Mouse (Mus musculus): ENCODE results near the gene Olfr49. TPM values are rescaled to one million over a fixed set of nuclear protein-coding genes. Genes with fewer than 3 reads are reported as not detected.
A peak's percentile ranks its signal among the peaks of the same experiment; 100 is the strongest.
"Not testable (repeated sequence)": the region's sequence is repeated elsewhere in the genome, so short reads cannot be mapped to it uniquely, and the experiment has no call there.

The Olfr49 gene
- polyA plus RNA-seq, 1 experiment from 2014 or later = not detected

- peaks cover 2% of the 10 kb centered on the region; the same call in 1 of the 2 replicates for H3K4me1 ChIP-seq (ENCODE audit: control insufficient read depth, insufficient read depth, low read length)
- ATAC-seq (replicated peaks; ENCODE audit: insufficient number of reproducible peaks, low FRiP score, low TSS enrichment, low read depth) (no peak), DNase-seq (ENCODE audit: low spot score) (no peak)
- H3K4me3 ChIP-seq (ENCODE audit: low read depth, low read length) = no peak overlapping the region
- H3K9me3 ChIP-seq (replicated peaks; ENCODE audit: control insufficient read depth, low read length) = no peaks in the 10 kb centered on the region
- H3K27ac ChIP-seq (replicated peaks; ENCODE audit: low read depth, low read length) = no peak overlapping the region
- H3K9ac ChIP-seq (replicated peaks; ENCODE audit: low read length) = no peak overlapping the region
- WGBS = 77% methylated on average over 16 of the region's 16 CpGs
- H3K27me3 ChIP-seq (ENCODE audit: control insufficient read depth, insufficient read depth, low read length) = no peaks in the 10 kb centered on the region
- H3K4me2 ChIP-seq (ENCODE audit: low read depth, low read length) = no peak overlapping the region
- no peaks in the 10 kb centered on the region for H3K36me3 ChIP-seq (replicated peaks; ENCODE audit: control insufficient read depth, insufficient read depth, low read depth, low read length)
These were observed 51.1 kb downstream of the Olfr49 start for GRCm38 (mm10) chr14:54233559-54234143.

- no peak for ATAC-seq (replicated peaks; ENCODE audit: insufficient number of reproducible peaks, low FRiP score, low TSS enrichment, low read depth)
- DNase-seq (ENCODE audit: low spot score) = no peak
- Histone ChIP-seq H3K4me3 (ENCODE audit: low read depth, low read length) (no peak overlapping the region), H3K4me2 (ENCODE audit: low read depth, low read length) (no peak overlapping the region), H3K9me3 (replicated peaks; ENCODE audit: control insufficient read depth, low read length) (no peaks in the 10 kb centered on the region), H3K36me3 (replicated peaks; ENCODE audit: control insufficient read depth, insufficient read depth, low read depth, low read length) (no peaks in the 10 kb centered on the region), H3K27ac (replicated peaks; ENCODE audit: low read depth, low read length) (no peak overlapping the region), H3K27me3 (ENCODE audit: control insufficient read depth, insufficient read depth, low read length) (no peaks in the 10 kb centered on the region), H3K9ac (replicated peaks; ENCODE audit: low read length) (no peak overlapping the region), H3K4me1 (ENCODE audit: control insufficient read depth, insufficient read depth, low read length) (peaks cover 2% of the 10 kb centered on the region; the same call in 1 of the 2 replicates)
- WGBS = 34% methylated on average over 9 of the region's 9 CpGs
These were observed 51.8 kb downstream of the Olfr49 start for GRCm38 (mm10) chr14:54232811-54233558.

- WGBS = 84% methylated on average over 9 of the region's 9 CpGs
- H3K9me3 ChIP-seq (replicated peaks; ENCODE audit: control insufficient read depth, low read length) = no peaks in the 10 kb centered on the region
- no peaks in the 10 kb centered on the region for H3K27me3 ChIP-seq (ENCODE audit: control insufficient read depth, insufficient read depth, low read length)
- H3K27ac ChIP-seq (replicated peaks; ENCODE audit: low read depth, low read length) = no peak overlapping the region
- peaks cover 2% of the 10 kb centered on the region; the same call in 1 of the 2 replicates for H3K4me1 ChIP-seq (ENCODE audit: control insufficient read depth, insufficient read depth, low read length)
- no peaks in the 10 kb centered on the region for H3K36me3 ChIP-seq (replicated peaks; ENCODE audit: control insufficient read depth, insufficient read depth, low read depth, low read length)
- H3K9ac ChIP-seq (replicated peaks; ENCODE audit: low read length) = no peak overlapping the region
- ATAC-seq (replicated peaks; ENCODE audit: insufficient number of reproducible peaks, low FRiP score, low TSS enrichment, low read depth) (no peak), DNase-seq (ENCODE audit: low spot score) (no peak)
- H3K4me3 ChIP-seq (ENCODE audit: low read depth, low read length) = no peak overlapping the region
- no peak overlapping the region for H3K4me2 ChIP-seq (ENCODE audit: low read depth, low read length)
These were observed 52.6 kb downstream of the Olfr49 start for GRCm38 (mm10) chr14:54232143-54232542.

GRCm38 (mm10) chr14:54231176-54231956, 53.4 kb downstream of the Olfr49 start:
- Histone ChIP-seq H3K4me3 (ENCODE audit: low read depth, low read length) (no peak overlapping the region), H3K27ac (replicated peaks; ENCODE audit: low read depth, low read length) (no peak overlapping the region), H3K9ac (replicated peaks; ENCODE audit: low read length) (no peak overlapping the region), H3K36me3 (replicated peaks; ENCODE audit: control insufficient read depth, insufficient read depth, low read depth, low read length) (no peaks in the 10 kb centered on the region), H3K9me3 (replicated peaks; ENCODE audit: control insufficient read depth, low read length) (no peaks in the 10 kb centered on the region), H3K4me1 (ENCODE audit: control insufficient read depth, insufficient read depth, low read length) (peaks cover 2% of the 10 kb centered on the region; the same call in 1 of the 2 replicates), H3K27me3 (ENCODE audit: control insufficient read depth, insufficient read depth, low read length) (no peaks in the 10 kb centered on the region), H3K4me2 (ENCODE audit: low read depth, low read length) (no peak overlapping the region)
- DNase-seq (ENCODE audit: low spot score) = no peak
- 81% methylated on average over 20 of the region's 21 CpGs for WGBS
- no peak for ATAC-seq (replicated peaks; ENCODE audit: insufficient number of reproducible peaks, low FRiP score, low TSS enrichment, low read depth)

GRCm38 (mm10) chr14:54230638-54231150, 54.0 kb downstream of the Olfr49 start:
- peaks cover 2% of the 10 kb centered on the region; the same call in 1 of the 2 replicates for H3K4me1 ChIP-seq (ENCODE audit: control insufficient read depth, insufficient read depth, low read length)
- no peaks in the 10 kb centered on the region for H3K36me3 ChIP-seq (replicated peaks; ENCODE audit: control insufficient read depth, insufficient read depth, low read depth, low read length)
- H3K4me2 ChIP-seq (ENCODE audit: low read depth, low read length) = no peak overlapping the region
- ATAC-seq (replicated peaks; ENCODE audit: insufficient number of reproducible peaks, low FRiP score, low TSS enrichment, low read depth) (no peak), DNase-seq (ENCODE audit: low spot score) (no peak)
- H3K4me3 ChIP-seq (ENCODE audit: low read depth, low read length) = no peak overlapping the region
- no peaks in the 10 kb centered on the region for H3K9me3 ChIP-seq (replicated peaks; ENCODE audit: control insufficient read depth, low read length)
- no peaks in the 10 kb centered on the region for H3K27me3 ChIP-seq (ENCODE audit: control insufficient read depth, insufficient read depth, low read length)
- H3K27ac ChIP-seq (replicated peaks; ENCODE audit: low read depth, low read length) = no peak overlapping the region
- H3K9ac ChIP-seq (replicated peaks; ENCODE audit: low read length) = no peak overlapping the region
- WGBS = 85% methylated on average over 14 of the region's 14 CpGs

- DNase-seq (ENCODE audit: low spot score); H3K27ac ChIP-seq (replicated peaks; ENCODE audit: low read depth, low read length); ATAC-seq (replicated peaks; ENCODE audit: insufficient number of reproducible peaks, low FRiP score, low TSS enrichment, low read depth); H3K9ac ChIP-seq (replicated peaks; ENCODE audit: low read length); H3K4me1 ChIP-seq (ENCODE audit: control insufficient read depth, insufficient read depth, low read length); H3K4me2 ChIP-seq (ENCODE audit: low read depth, low read length); H3K9me3 ChIP-seq (replicated peaks; ENCODE audit: control insufficient read depth, low read length); H3K27me3 ChIP-seq (ENCODE audit: control insufficient read depth, insufficient read depth, low read length); H3K4me3 ChIP-seq (ENCODE audit: low read depth, low read length); H3K36me3 ChIP-seq (replicated peaks; ENCODE audit: control insufficient read depth, insufficient read depth, low read depth, low read length): not testable (repeated sequence)
- WGBS = 65% methylated on average over 3 of the region's 4 CpGs
These were observed 54.9 kb downstream of the Olfr49 start for GRCm38 (mm10) chr14:54229849-54230248.

GRCm38 (mm10) chr14:54228933-54229713, 55.6 kb downstream of the Olfr49 start:
- no peaks in the 10 kb centered on the region for H3K9me3 ChIP-seq (replicated peaks; ENCODE audit: control insufficient read depth, low read length)
- peak overlapping the region; percentile 60 for H3K9ac ChIP-seq (replicated peaks; ENCODE audit: low read length)
- 5% methylated on average over 25 of the region's 25 CpGs for WGBS
- no peak for ATAC-seq (replicated peaks; ENCODE audit: insufficient number of reproducible peaks, low FRiP score, low TSS enrichment, low read depth)
- no peak for DNase-seq (ENCODE audit: low spot score)
- H3K27me3 ChIP-seq (ENCODE audit: control insufficient read depth, insufficient read depth, low read length) = no peaks in the 10 kb centered on the region
- H3K36me3 ChIP-seq (replicated peaks; ENCODE audit: control insufficient read depth, insufficient read depth, low read depth, low read length) = no peaks in the 10 kb centered on the region
- H3K4me3 ChIP-seq (ENCODE audit: low read depth, low read length) = peak overlapping the region; percentile 23
- H3K4me2 ChIP-seq (ENCODE audit: low read depth, low read length) = peak overlapping the region; percentile 46
- H3K27ac ChIP-seq (replicated peaks; ENCODE audit: low read depth, low read length) = no peak overlapping the region
- peaks cover 2% of the 10 kb centered on the region; the same call in 1 of the 2 replicates for H3K4me1 ChIP-seq (ENCODE audit: control insufficient read depth, insufficient read depth, low read length)

Measured in embryonic facial prominence, embryonic 11.5 days (tissue).